Mouse (Mus musculus) thymus, adult 2 months (tissue): ENCODE measurements around the gene Gm20388. TPM values are rescaled to one million over a fixed set of nuclear protein-coding genes. Genes with fewer than 3 reads are reported as not detected.

Experiments used
- DNase-seq: peaks from one replicate; pipeline ENCODE4 v3.0.0; 2021
- H3K27ac ChIP-seq: fragments of 200-500 bp; 2 replicates; pipeline ENCODE4 v1.5.1; 2012; ENCODE audit warnings: low read length, control low read depth; ENCODE audit not compliant: control insufficient read depth, insufficient read depth
- H3K27me3 ChIP-seq: fragments of 200-500 bp; 2 replicates; pipeline ENCODE4 v1.6.1; 2012; ENCODE audit warnings: mild to moderate bottlenecking, low read length, moderate library complexity, mixed read lengths; ENCODE audit not compliant: control insufficient read depth, insufficient read depth
- H3K36me3 ChIP-seq: fragments of 200-500 bp; 2 replicates; pipeline ENCODE4 v1.6.1; 2012; ENCODE audit warnings: mild to moderate bottlenecking, low read length, moderate library complexity; ENCODE audit not compliant: control insufficient read depth, insufficient read depth
- H3K4me1 ChIP-seq: fragments of 200-500 bp; replicated peaks from 2 replicates; pipeline ENCODE4 v1.6.1; 2012; ENCODE audit warnings: low read length; ENCODE audit not compliant: control insufficient read depth, insufficient read depth
- H3K4me3 ChIP-seq: fragments of 200-500 bp; 2 replicates; pipeline ENCODE4 v1.5.1; 2012; ENCODE audit warnings: mild to moderate bottlenecking, low read length, control low read depth, moderate library complexity; ENCODE audit not compliant: control insufficient read depth, insufficient read depth
- CTCF ChIP-seq: fragments of 200-500 bp; IDR thresholded peaks from 2 replicates; pipeline ENCODE4 v1.5.1; 2012; ENCODE audit warnings: mild to moderate bottlenecking, control low read depth, low read length, moderate library complexity, borderline replicate concordance; ENCODE audit not compliant: control insufficient read depth, poor library complexity, insufficient read depth; ENCODE audit errors: extremely low read depth
- POLR2A ChIP-seq: fragments of 200-500 bp; IDR thresholded peaks from 2 replicates; pipeline ENCODE4 v1.6.1; 2012; ENCODE audit warnings: mild to moderate bottlenecking, low read length, control low read depth, moderate library complexity; ENCODE audit not compliant: control insufficient read depth, poor library complexity, insufficient read depth; ENCODE audit errors: extremely low read depth
- WGBS: fragments of 180-500 bp; shearing (Covaris S2); methylation state at CpG from one replicate; pipeline ENCODE4 v1.1.7; 2018; 5-methylcytosine and 5-hydroxymethylcytosine counted together
- polyA plus RNA-seq: library from polyadenylated mRNA; depleted of rRNA; stranded (reverse); fragments of >200 nt; gene quantifications from 2 replicates; pipeline ENCODE4 v1.2.3, GENCODE M21; 2012

The Gm20388 gene
- polyA plus RNA-seq, 1 experiment, result 103 TPM

DNA sequence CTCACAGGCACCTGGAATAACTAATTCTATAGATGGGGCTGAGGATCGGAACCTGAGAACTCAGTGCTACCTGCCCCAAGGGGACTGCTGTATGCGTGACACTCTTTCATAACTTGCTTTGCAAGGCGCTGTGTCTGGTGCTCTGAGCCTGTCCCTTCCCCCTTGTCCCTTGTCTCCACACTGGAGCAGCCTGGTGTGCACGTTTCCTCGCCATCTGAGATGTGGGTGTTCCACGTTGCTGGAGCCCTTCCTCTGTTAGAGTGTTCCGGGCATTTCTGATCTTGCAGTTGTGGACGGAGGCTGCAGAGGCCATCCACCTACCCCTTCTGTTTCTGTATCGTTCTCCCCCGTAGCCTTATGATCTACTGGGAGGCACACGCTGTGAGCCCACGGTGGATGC lies 1847.8 kb downstream of the Gm20388 start:
- no peak for DNase-seq
- Histone ChIP-seq H3K27me3 (no peaks in the 10 kb centered on the region; the same call in 1 of the 2 replicates), H3K27ac (no peak overlapping the region), H3K4me1 (no peaks in the 10 kb centered on the region), H3K4me3 (no peak overlapping the region), H3K36me3 (no peaks in the 10 kb centered on the region)
- no peak for TF ChIP-seq POLR2A
- no peak for TF ChIP-seq CTCF
- WGBS, result 79% methylated on average over 12 of the region's 12 CpGs

DNA sequence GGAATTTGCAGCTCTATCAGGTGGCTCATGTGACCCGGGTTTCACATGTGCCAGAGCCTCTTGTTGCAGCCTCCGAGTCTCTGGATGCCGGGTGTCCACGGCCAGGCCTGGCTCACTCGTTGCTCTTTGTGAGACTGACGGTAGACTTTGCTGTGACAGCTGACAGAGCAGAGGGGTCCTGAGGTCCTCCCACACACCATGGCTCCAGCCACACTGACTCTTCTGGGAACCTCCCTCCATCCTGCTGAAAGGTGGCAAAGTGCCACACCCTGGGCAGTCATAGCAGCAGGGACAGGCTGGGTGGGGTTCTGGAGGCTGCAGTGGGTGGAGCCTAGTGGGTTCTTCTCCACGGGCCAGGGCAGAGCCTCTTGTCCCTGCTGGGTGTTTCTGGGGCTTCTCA lies 1849.8 kb downstream of the Gm20388 start:
- Histone ChIP-seq H3K36me3 (no peaks in the 10 kb centered on the region), H3K27ac (no peak overlapping the region), H3K4me1 (no peaks in the 10 kb centered on the region), H3K4me3 (no peak overlapping the region), H3K27me3 (no peaks in the 10 kb centered on the region; the same call in 1 of the 2 replicates)
- no peak for TF ChIP-seq CTCF
- no peak for TF ChIP-seq POLR2A
- DNase-seq, result no peak
- 80% methylated on average over 7 of the region's 7 CpGs for WGBS

- no peaks in the 10 kb centered on the region for H3K36me3 ChIP-seq
- WGBS, result 35% methylated on average over 10 of the region's 10 CpGs
- no peaks in the 10 kb centered on the region for H3K4me1 ChIP-seq
- peak; percentile 10 for DNase-seq
- no peak overlapping the region for H3K4me3 ChIP-seq
- no peaks in the 10 kb centered on the region; the same call in 1 of the 2 replicates for H3K27me3 ChIP-seq
- TF ChIP-seq POLR2A (no peak), CTCF (no peak)
- no peak overlapping the region for H3K27ac ChIP-seq
These were observed 1850.8 kb downstream of the Gm20388 start for GRCm38 (mm10) chr8:121761480-121761879.

DNA sequence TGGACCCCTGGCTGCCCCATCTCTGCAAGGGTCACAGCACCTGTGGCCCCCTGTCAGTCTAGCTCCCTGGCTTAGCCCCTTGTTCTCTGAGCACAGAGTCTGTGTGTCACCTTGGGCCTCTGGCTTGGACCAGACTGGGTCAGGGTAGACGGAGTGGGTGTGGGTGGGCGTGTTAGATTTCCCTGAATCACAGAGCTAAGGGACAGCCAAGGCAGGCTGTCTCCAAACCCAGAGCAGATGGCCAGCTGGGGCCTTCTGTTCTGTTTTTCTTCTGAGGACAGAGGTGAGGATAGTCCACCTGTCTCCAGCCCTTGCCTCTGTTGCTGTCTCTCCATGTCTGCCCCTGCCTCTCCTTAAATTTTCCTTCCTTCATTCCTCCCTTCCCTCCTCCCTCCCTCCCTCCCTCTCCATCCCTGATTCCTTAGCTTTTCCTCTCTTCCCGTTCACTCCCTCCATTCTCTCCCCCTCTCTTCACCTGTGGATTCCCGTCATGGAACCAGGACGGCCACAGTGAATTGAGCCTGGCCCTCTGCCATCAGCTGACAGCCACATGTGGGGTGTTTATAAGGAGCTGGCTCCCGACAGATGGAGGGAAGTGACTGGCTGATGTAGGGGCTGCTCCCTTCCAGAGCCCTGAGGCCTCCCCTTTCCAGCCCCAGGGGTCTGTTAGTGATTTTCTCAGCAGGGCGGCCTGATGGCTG lies 1852.5 kb downstream of the Gm20388 start:
- no peak for TF ChIP-seq POLR2A
- TF ChIP-seq CTCF, result no peak
- no peaks in the 10 kb centered on the region for H3K36me3 ChIP-seq
- no peak overlapping the region for H3K27ac ChIP-seq
- DNase-seq, result no peak
- H3K27me3 ChIP-seq, result no peaks in the 10 kb centered on the region
- WGBS, result 71% methylated on average over 7 of the region's 7 CpGs
- no peaks in the 10 kb centered on the region for H3K4me1 ChIP-seq
- H3K4me3 ChIP-seq, result no peak overlapping the region

GRCm38 (mm10) chr8:121763700-121764013 lies 1853.0 kb downstream of the Gm20388 start:
- Histone ChIP-seq H3K36me3 (no peaks in the 10 kb centered on the region), H3K27me3 (no peaks in the 10 kb centered on the region), H3K4me3 (no peak overlapping the region), H3K4me1 (no peaks in the 10 kb centered on the region), H3K27ac (no peak overlapping the region)
- 83% methylated on average over 9 of the region's 9 CpGs for WGBS
- DNase-seq, result no peak
- no peak for TF ChIP-seq CTCF
- TF ChIP-seq POLR2A, result no peak

- 77% methylated on average over 7 of the region's 7 CpGs for WGBS
These were observed 1855.0 kb downstream of the Gm20388 start for GRCm38 (mm10) chr8:121765594-121766138.

More at GRCm38 (mm10) chr8:121765594-121766138, 1855.0 kb downstream of the Gm20388 start:
- Histone ChIP-seq H3K4me1 (no peaks in the 10 kb centered on the region), H3K4me3 (no peak overlapping the region), H3K27ac (no peak overlapping the region), H3K36me3 (no peaks in the 10 kb centered on the region), H3K27me3 (no peaks in the 10 kb centered on the region)
- no peak for DNase-seq
- TF ChIP-seq CTCF (no peak), POLR2A (no peak)
